Mouse (Mus musculus) liver, adult 2 months (tissue): Measurements from ENCODE around the gene Cubn. TPM values are rescaled to one million over a fixed set of nuclear protein-coding genes. Genes with fewer than 3 reads are reported as not detected.
A peak's percentile ranks its signal among the peaks of the same experiment; 100 is the strongest.

Source experiments
- DNase-seq: peaks from one replicate; pipeline ENCODE4 v3.0.0-alpha.2; 2011; ENCODE audit warnings: low read depth, low spot score; ENCODE audit errors: extremely low read depth
- H3K27ac ChIP-seq: fragments of 200-500 bp; replicated peaks from 2 replicates; pipeline ENCODE4 v1.5.1; 2012; ENCODE audit warnings: low read depth, mild to moderate bottlenecking, control low read depth, inconsistent platforms, low read length; ENCODE audit not compliant: insufficient read depth
- H3K27me3 ChIP-seq: fragments of 200-500 bp; 2 replicates; pipeline ENCODE4 v1.6.1; 2012; ENCODE audit warnings: mild to moderate bottlenecking, moderate library complexity, low read length, inconsistent platforms; ENCODE audit not compliant: control insufficient read depth, insufficient read depth
- H3K36me3 ChIP-seq: fragments of 200-500 bp; 2 replicates; pipeline ENCODE4 v1.6.1; 2012; ENCODE audit warnings: low read length, inconsistent platforms; ENCODE audit not compliant: control insufficient read depth, insufficient read depth
- H3K4me1 ChIP-seq: fragments of 200-500 bp; 2 replicates; pipeline ENCODE4 v1.6.1; 2011; ENCODE audit warnings: low read length; ENCODE audit not compliant: control insufficient read depth, insufficient read depth
- H3K4me3 ChIP-seq: fragments of 200-500 bp; 2 replicates; pipeline ENCODE4 v1.5.1; 2011; ENCODE audit warnings: low read depth, mild to moderate bottlenecking, control low read depth, low read length, moderate library complexity; ENCODE audit not compliant: insufficient read depth
- H3K79me2 ChIP-seq: fragments of 200-500 bp; 2 replicates; pipeline ENCODE4 v1.6.1; 2012; ENCODE audit warnings: inconsistent platforms, mild to moderate bottlenecking, low read length, moderate library complexity; ENCODE audit not compliant: control insufficient read depth, insufficient read depth
- H3K9ac ChIP-seq: fragments of 200-500 bp; 2 replicates; pipeline ENCODE4 v1.6.1; 2012; ENCODE audit warnings: low read depth, mild to moderate bottlenecking, control low read depth, inconsistent platforms, low read length
- CTCF ChIP-seq: fragments of 200-500 bp; IDR thresholded peaks from 2 replicates; pipeline ENCODE4 v1.5.1; 2011; ENCODE audit warnings: low read depth, low read length, control low read depth
- POLR2A ChIP-seq: fragments of 200-500 bp; IDR thresholded peaks from 2 replicates; pipeline ENCODE4 v1.6.1; 2011; ENCODE audit warnings: low read length, control low read depth; ENCODE audit not compliant: insufficient read depth; ENCODE audit errors: extremely low read depth
- WGBS: fragments of 180-500 bp; shearing (Covaris S2); methylation state at CpG from one replicate; pipeline ENCODE4 v1.1.7; 2018; 5-methylcytosine and 5-hydroxymethylcytosine counted together
- polyA plus RNA-seq: library from polyadenylated mRNA; depleted of rRNA; stranded (reverse); fragments of >200 nt; gene quantifications from 2 replicates; pipeline ENCODE4 v1.2.3, GENCODE M21; 2012
- total RNA-seq: library from RNA; depleted of rRNA; stranded (reverse); fragments of >200 nt; gene quantifications from 2 replicates; pipeline ENCODE4 v1.2.3, GENCODE M21; 2014

Gene Cubn
- total and polyA plus RNA-seq, 2 experiments, result not detected

DNA sequence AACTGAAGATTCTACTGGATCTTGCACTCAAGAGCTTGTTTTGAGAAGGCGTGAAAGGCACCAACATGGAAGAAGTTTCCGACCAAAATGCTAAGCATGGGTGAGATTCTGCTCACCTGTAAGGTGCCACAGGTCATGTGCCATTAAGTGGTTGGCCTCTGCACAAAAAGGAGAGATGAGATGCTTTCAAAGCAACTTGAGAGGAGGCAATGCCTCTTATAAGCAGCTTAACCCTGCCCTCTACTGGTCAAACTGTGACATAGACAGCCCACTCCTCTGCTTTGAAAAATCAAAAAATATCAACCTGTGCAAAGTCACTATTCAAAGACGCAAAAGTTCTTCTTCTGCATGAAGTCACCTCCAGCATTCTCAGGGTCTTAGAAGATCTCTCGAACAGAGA lies 226.7 kb downstream of the Cubn start:
- no peak overlapping the region for H3K27ac ChIP-seq
- WGBS, result 56% methylated on average over 4 of the region's 4 CpGs
- no peak overlapping the region for H3K9ac ChIP-seq
- H3K79me2 ChIP-seq, result peaks cover 5% of the 10 kb centered on the region; the same call in 1 of the 2 replicates
- no peaks in the 10 kb centered on the region for H3K36me3 ChIP-seq
- no peaks in the 10 kb centered on the region for H3K27me3 ChIP-seq
- H3K4me3 ChIP-seq, result no peak overlapping the region
- TF ChIP-seq CTCF (peak; percentile 56), POLR2A (no peak)
- H3K4me1 ChIP-seq, result peaks cover 3% of the 10 kb centered on the region; the same call in 1 of the 2 replicates
- DNase-seq, result peak; percentile 33

DNA sequence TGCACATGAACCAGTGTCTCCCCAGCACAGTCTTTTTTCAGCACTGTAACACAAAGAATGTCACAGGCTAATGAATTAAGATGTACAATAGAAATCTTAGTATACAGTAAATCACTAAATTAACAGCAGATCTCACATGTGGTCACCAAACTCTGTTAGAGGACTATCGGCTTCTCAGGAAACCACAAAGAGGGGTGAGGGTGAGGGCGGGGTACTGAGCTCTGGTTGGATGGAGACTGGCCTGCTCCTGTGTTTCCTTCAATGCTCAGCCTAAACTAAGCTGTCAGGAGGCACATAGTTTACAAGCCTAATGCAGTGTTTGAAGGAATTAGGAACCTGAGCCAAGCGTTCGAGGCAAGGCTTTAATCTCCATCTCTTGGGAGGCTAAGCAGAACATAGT lies 228.5 kb downstream of the Cubn start:
- no peak for TF ChIP-seq CTCF
- TF ChIP-seq POLR2A, result no peak

GRCm38 (mm10) chr2:13258606-13259005 lies 233.0 kb downstream of the Cubn start:
- no peak overlapping the region for H3K27ac ChIP-seq
- H3K4me1 ChIP-seq, result no peaks in the 10 kb centered on the region
- DNase-seq, result no peak
- TF ChIP-seq CTCF, result no peak
- no peak for TF ChIP-seq POLR2A
- WGBS, result 93% methylated on average over 2 of the region's 2 CpGs
- H3K4me3 ChIP-seq, result no peak overlapping the region
- no peak overlapping the region for H3K9ac ChIP-seq
- H3K27me3 ChIP-seq, result no peaks in the 10 kb centered on the region
- H3K36me3 ChIP-seq, result peaks cover 2% of the 10 kb centered on the region; the same call in 1 of the 2 replicates
- H3K79me2 ChIP-seq, result no peaks in the 10 kb centered on the region; the same call in 1 of the 2 replicates

More for the DNA sequence above, 228.5 kb downstream of the Cubn start:
- Histone ChIP-seq H3K36me3 (no peaks in the 10 kb centered on the region), H3K4me3 (no peak overlapping the region), H3K27me3 (no peaks in the 10 kb centered on the region), H3K9ac (no peak overlapping the region), H3K4me1 (no peaks in the 10 kb centered on the region), H3K79me2 (peaks cover 5% of the 10 kb centered on the region; the same call in 1 of the 2 replicates), H3K27ac (no peak overlapping the region)
- WGBS, result 80% methylated on average over 4 of the region's 4 CpGs
- DNase-seq, result no peak

- Histone ChIP-seq H3K4me1 (no peaks in the 10 kb centered on the region), H3K36me3 (peaks cover 6% of the 10 kb centered on the region), H3K4me3 (no peak overlapping the region), H3K79me2 (no peaks in the 10 kb centered on the region), H3K9ac (no peak overlapping the region), H3K27me3 (no peaks in the 10 kb centered on the region), H3K27ac (no peak overlapping the region)
- WGBS, result 83% methylated on average over 9 of the region's 9 CpGs
- TF ChIP-seq CTCF (no peak), POLR2A (no peak)
- no peak for DNase-seq
Measured at GRCm38 (mm10) chr2:13240711-13241110, 250.9 kb downstream of the Cubn start.

GRCm38 (mm10) chr2:13237140-13237901 lies 254.3 kb downstream of the Cubn start:
- H3K79me2 ChIP-seq, result no peaks in the 10 kb centered on the region
- H3K27me3 ChIP-seq, result no peaks in the 10 kb centered on the region
- TF ChIP-seq CTCF (peak; percentile 22; the same call in 1 of the 2 replicates), POLR2A (no peak)
- 74% methylated on average over 8 of the region's 8 CpGs for WGBS
- H3K36me3 ChIP-seq, result peaks cover 6% of the 10 kb centered on the region; the same call in 1 of the 2 replicates
- H3K4me3 ChIP-seq, result no peak overlapping the region
- H3K9ac ChIP-seq, result no peak overlapping the region
- DNase-seq, result peak; percentile 33
- no peaks in the 10 kb centered on the region for H3K4me1 ChIP-seq
- no peak overlapping the region for H3K27ac ChIP-seq

- Histone ChIP-seq H3K4me1 (no peaks in the 10 kb centered on the region), H3K36me3 (peaks cover 6% of the 10 kb centered on the region; the same call in 1 of the 2 replicates), H3K27ac (no peak overlapping the region), H3K4me3 (no peak overlapping the region), H3K79me2 (no peaks in the 10 kb centered on the region; the same call in 1 of the 2 replicates), H3K27me3 (no peaks in the 10 kb centered on the region), H3K9ac (no peak overlapping the region)
- TF ChIP-seq POLR2A, result no peak
- TF ChIP-seq CTCF, result no peak
- WGBS, result 33% methylated on average over 5 of the region's 5 CpGs
- peak; percentile 46 for DNase-seq
Measured at GRCm38 (mm10) chr2:13235696-13236095, 255.9 kb downstream of the Cubn start.
